Mouse (Mus musculus) CD4-positive, CD25-positive, alpha-beta regulatory T cell, adult 9 weeks (primary cell): ENCODE data around the gene Ppp2r3d. TPM values are rescaled to one million over a fixed set of nuclear protein-coding genes. Genes with fewer than 3 reads are reported as not detected.

Experiments used
- polyA plus RNA-seq: library from polyadenylated mRNA; unstranded; fragments of 100-300 nt; shearing (Covaris generic); gene quantifications from one replicate; pipeline ENCODE4 v1.2.1, GENCODE M21; 2017

Ppp2r3d gene
- 22.8 TPM for polyA plus RNA-seq

GRCm38 (mm10) chr9:124476096-124476902 lies at the start of gene Ppp2r3d:
Gene Ppp2r3d, minus strand, starts transcription at chr9:124476898.

GRCm38 (mm10) chr9:124493693-124494092 lies 17.0 kb upstream of the Ppp2r3d start, which contains the start of gene Gm21836:
Gene Gm21836, minus strand, starts transcription at chr9:124493793.

Other genes starting within 250 kb of the Ppp2r3d start
- 29.6 TPM for gene 2010315B03Rik, start 164.2 kb downstream of the Ppp2r3d start, polyA plus RNA-seq
- not detected for gene Gm21836, start 16.9 kb upstream of the Ppp2r3d start, polyA plus RNA-seq